Mouse (Mus musculus) T-helper 1 cell (primary cell): ENCODE data around the gene Trmt1l.

Experiments used
- in situ Hi-C: fragments of 300-600 bp; cut with MboI, MseI; formaldehyde crosslinking; loops from one replicate; pipeline ENCODE4 v1.15.1; 2025; ENCODE audit warnings: high pct_unique_total_duplicates

The Trmt1l gene

GRCm38 (mm10) chr1:151493826-151494225 lies 65.5 kb downstream of the Trmt1l start:
- in situ Hi-C loops, result no loop called here

- in situ Hi-C loops, result no loop called here
These were observed 66.4 kb downstream of the Trmt1l start for GRCm38 (mm10) chr1:151494711-151495110.

GRCm38 (mm10) chr1:151495635-151496285 lies 67.4 kb downstream of the Trmt1l start:
- in situ Hi-C loops, result no loop called here

- in situ Hi-C loops, result no loop called here
These were observed 68.7 kb downstream of the Trmt1l start for GRCm38 (mm10) chr1:151497028-151497427.

- in situ Hi-C loops, result no loop called here
These were observed 69.6 kb downstream of the Trmt1l start for GRCm38 (mm10) chr1:151497942-151498341.

GRCm38 (mm10) chr1:151498381-151498780 lies 70.0 kb downstream of the Trmt1l start:
- in situ Hi-C loops, result no loop called here

- in situ Hi-C loops, result loop anchor here (25.0 kb wide), 1 partner anchor 1437 kb away; no protein-coding TSS in a partner anchor
These were observed 71.6 kb downstream of the Trmt1l start for GRCm38 (mm10) chr1:151499815-151500501.

- in situ Hi-C loops, result loop anchor here (25.0 kb wide), 1 partner anchor 1437 kb away; no protein-coding TSS in a partner anchor
These were observed 72.4 kb downstream of the Trmt1l start, which contains the start of gene Rnf2 for GRCm38 (mm10) chr1:151500531-151501361. Gene Rnf2, minus strand, starts transcription at chr1:151500955.
